Mouse (Mus musculus) thymus, adult 2 months (tissue): ENCODE measurements at regions not wholly inside any gene's neighbourhood (a gene's known extent, or its start where the extent isn't known, plus 50 kb on each side); places are given as distances from the start of the nearest gene placed in this dataset.

Experiments
- CTCF ChIP-seq: fragments of 200-500 bp; IDR thresholded peaks from 2 replicates; pipeline ENCODE4 v1.5.1; 2012; ENCODE audit warnings: mild to moderate bottlenecking, control low read depth, low read length, moderate library complexity, borderline replicate concordance; ENCODE audit not compliant: control insufficient read depth, poor library complexity, insufficient read depth; ENCODE audit errors: extremely low read depth
- POLR2A ChIP-seq: fragments of 200-500 bp; IDR thresholded peaks from 2 replicates; pipeline ENCODE4 v1.6.1; 2012; ENCODE audit warnings: mild to moderate bottlenecking, low read length, control low read depth, moderate library complexity; ENCODE audit not compliant: control insufficient read depth, poor library complexity, insufficient read depth; ENCODE audit errors: extremely low read depth

DNA sequence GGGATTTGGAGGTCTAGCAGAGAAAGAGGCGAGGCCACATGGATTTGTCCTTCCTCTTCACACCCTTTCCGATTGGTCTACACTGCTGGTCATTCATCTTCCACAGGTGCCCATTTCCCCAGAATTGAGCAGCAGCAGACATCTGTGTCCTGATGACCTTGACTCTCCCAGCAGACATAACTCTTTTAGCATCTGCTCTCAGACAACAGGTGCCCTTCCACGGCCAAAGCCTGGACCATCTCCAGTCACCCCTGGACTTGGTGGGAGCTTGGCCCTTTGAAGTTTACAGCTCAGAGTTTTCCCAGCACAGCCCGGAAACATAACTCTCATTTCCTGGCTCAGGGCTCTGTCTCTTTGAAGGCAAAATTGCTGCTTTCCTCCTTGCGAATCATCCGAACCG, 80.0 kb downstream of the Ttc32 start:
- TF ChIP-seq POLR2A (no peak), CTCF (no peak)
